Mouse (Mus musculus) activated CD4-positive, CD25-positive, alpha-beta regulatory T cell (primary cell): ENCODE data around the gene Ctag2. TPM values are rescaled to one million over a fixed set of nuclear protein-coding genes. Genes with fewer than 3 reads are reported as not detected.

Experiments used
- polyA plus RNA-seq, 2 experiments: library from polyadenylated mRNA; unstranded; fragments of 100-300 nt; shearing (Covaris generic); gene quantifications; one replicate each; pipeline ENCODE4 v1.2.1; 2017

Ctag2 gene
- polyA plus RNA-seq = not detected

GRCm38 (mm10) chrX:65047344-65047743, at the start of gene Ctag2:
Gene Ctag2 (plus strand): TSS chrX:65047644.

